Mouse (Mus musculus) kidney, adult 2 months (tissue): Measurements from ENCODE around the gene Gm8369. TPM values are rescaled to one million over a fixed set of nuclear protein-coding genes. Genes with fewer than 3 reads are reported as not detected.
"Not testable (repeated sequence)": the region's sequence is repeated elsewhere in the genome, so short reads cannot be mapped to it uniquely, and the experiment has no call there.

Experiments used
- DNase-seq: peaks from one replicate; pipeline ENCODE4 v3.0.0; 2021
- H3K27ac ChIP-seq: fragments of 200-500 bp; 2 replicates; pipeline ENCODE4 v1.5.1; 2012; ENCODE audit warnings: low read depth, low read length, control low read depth, inconsistent platforms; ENCODE audit not compliant: insufficient read depth
- H3K27me3 ChIP-seq: fragments of 200-500 bp; replicated peaks from 2 replicates; pipeline ENCODE4 v1.6.1; 2012; ENCODE audit warnings: mild to moderate bottlenecking, moderate library complexity, low read length, inconsistent platforms; ENCODE audit not compliant: control insufficient read depth, insufficient read depth
- H3K36me3 ChIP-seq: fragments of 200-500 bp; 2 replicates; pipeline ENCODE4 v1.6.1; 2012; ENCODE audit warnings: mild to moderate bottlenecking, moderate library complexity, low read length, inconsistent platforms; ENCODE audit not compliant: control insufficient read depth, insufficient read depth
- H3K4me1 ChIP-seq: fragments of 200-500 bp; 2 replicates; pipeline ENCODE4 v1.6.1; 2011; ENCODE audit warnings: low read length; ENCODE audit not compliant: control insufficient read depth, insufficient read depth
- H3K4me3 ChIP-seq: fragments of 200-500 bp; 2 replicates; pipeline ENCODE4 v1.5.1; 2011; ENCODE audit warnings: mild to moderate bottlenecking, low read depth, low read length, control low read depth; ENCODE audit not compliant: insufficient read depth
- CTCF ChIP-seq: fragments of 200-500 bp; conservative IDR thresholded peaks from 2 replicates; pipeline ENCODE4 v1.5.1; 2011; ENCODE audit warnings: low read depth, mild to moderate bottlenecking, control low read depth, low read length, moderate library complexity, mixed read lengths; ENCODE audit not compliant: insufficient read depth, insufficient read length
- POLR2A ChIP-seq: fragments of 200-500 bp; IDR thresholded peaks from one replicate; pipeline ENCODE4 v1.6.1; 2011; ENCODE audit warnings: low read depth, low read length, control low read depth
- WGBS: fragments of 180-500 bp; shearing (Covaris S2); methylation state at CpG from one replicate; pipeline ENCODE4 v1.1.7; 2018; 5-methylcytosine and 5-hydroxymethylcytosine counted together
- polyA plus RNA-seq: library from polyadenylated mRNA; depleted of rRNA; stranded (reverse); fragments of >200 nt; gene quantifications from 2 replicates; pipeline ENCODE4 v1.2.3, GENCODE M21; 2012

Gm8369 gene
- polyA plus RNA-seq, 1 experiment, result 3.0 TPM

GRCm38 (mm10) chr19:11492671-11493070 lies 6.9 kb downstream of the Gm8369 start:
- TF ChIP-seq CTCF (no peak), POLR2A (no peak)
- 85% methylated on average over 1 of the region's 1 CpGs for WGBS
- DNase-seq, result no peak
- Histone ChIP-seq H3K27me3 (no peaks in the 10 kb centered on the region), H3K36me3 (no peaks in the 10 kb centered on the region), H3K27ac (no peak overlapping the region), H3K4me3 (no peak overlapping the region), H3K4me1 (no peaks in the 10 kb centered on the region)

- no peak for TF ChIP-seq POLR2A
- no peak for TF ChIP-seq CTCF
- 83% methylated on average over 3 of the region's 3 CpGs for WGBS
- DNase-seq, result no peak
These were observed 8.8 kb downstream of the Gm8369 start for GRCm38 (mm10) chr19:11494519-11494918.

GRCm38 (mm10) chr19:11496361-11496760 lies 10.6 kb downstream of the Gm8369 start:
- Histone ChIP-seq H3K36me3 (no peaks in the 10 kb centered on the region), H3K4me3 (no peak overlapping the region), H3K27me3 (no peaks in the 10 kb centered on the region), H3K27ac (no peak overlapping the region), H3K4me1 (no peaks in the 10 kb centered on the region)
- 79% methylated on average over 6 of the region's 6 CpGs for WGBS
- no peak for DNase-seq
- TF ChIP-seq CTCF (no peak), POLR2A (no peak)

More at GRCm38 (mm10) chr19:11494519-11494918, 8.8 kb downstream of the Gm8369 start:
- Histone ChIP-seq H3K4me3 (no peak overlapping the region), H3K27ac (no peak overlapping the region), H3K27me3 (no peaks in the 10 kb centered on the region), H3K36me3 (no peaks in the 10 kb centered on the region), H3K4me1 (no peaks in the 10 kb centered on the region)

- H3K27ac ChIP-seq, DNase-seq: not testable (repeated sequence)
- 64% methylated on average over 1 of the region's 1 CpGs for WGBS
These were observed 11.6 kb downstream of the Gm8369 start for GRCm38 (mm10) chr19:11497300-11497699.

GRCm38 (mm10) chr19:11500796-11501195 lies 15.1 kb downstream of the Gm8369 start:
- no peaks in the 10 kb centered on the region for H3K27me3 ChIP-seq
- WGBS, result 94% methylated on average over 1 of the region's 1 CpGs
- TF ChIP-seq POLR2A (no peak), CTCF (no peak)
- DNase-seq, result no peak
- H3K36me3 ChIP-seq, result no peaks in the 10 kb centered on the region
- no peaks in the 10 kb centered on the region for H3K4me1 ChIP-seq
- no peak overlapping the region for H3K27ac ChIP-seq
- no peak overlapping the region for H3K4me3 ChIP-seq

More at GRCm38 (mm10) chr19:11497300-11497699, 11.6 kb downstream of the Gm8369 start:
- H3K27me3 ChIP-seq, H3K4me3 ChIP-seq, H3K36me3 ChIP-seq, H3K4me1 ChIP-seq: not testable (repeated sequence)

GRCm38 (mm10) chr19:11501326-11501725 lies 15.6 kb downstream of the Gm8369 start:
- DNase-seq, result no peak
- no peak overlapping the region for H3K4me3 ChIP-seq

GRCm38 (mm10) chr19:11504857-11505256 lies 19.1 kb downstream of the Gm8369 start:
- Histone ChIP-seq H3K27me3 (no peaks in the 10 kb centered on the region), H3K4me3 (no peak overlapping the region), H3K27ac (no peak overlapping the region), H3K36me3 (no peaks in the 10 kb centered on the region), H3K4me1 (no peaks in the 10 kb centered on the region)
- 84% methylated on average over 1 of the region's 1 CpGs for WGBS
- TF ChIP-seq POLR2A (no peak), CTCF (no peak)
- no peak for DNase-seq

More at GRCm38 (mm10) chr19:11501326-11501725, 15.6 kb downstream of the Gm8369 start:
- Histone ChIP-seq H3K27ac (no peak overlapping the region), H3K4me1 (no peaks in the 10 kb centered on the region), H3K36me3 (no peaks in the 10 kb centered on the region), H3K27me3 (no peaks in the 10 kb centered on the region)
- 82% methylated on average over 4 of the region's 4 CpGs for WGBS
- TF ChIP-seq POLR2A (no peak), CTCF (no peak)

GRCm38 (mm10) chr19:11513458-11513857 lies 27.7 kb downstream of the Gm8369 start:
- no peak for TF ChIP-seq CTCF
- TF ChIP-seq POLR2A, result no peak
- 49% methylated on average over 1 of the region's 1 CpGs for WGBS

More at GRCm38 (mm10) chr19:11513458-11513857, 27.7 kb downstream of the Gm8369 start:
- no peaks in the 10 kb centered on the region for H3K36me3 ChIP-seq
- H3K27ac ChIP-seq, result no peak overlapping the region
- no peak overlapping the region for H3K4me3 ChIP-seq
- no peaks in the 10 kb centered on the region for H3K4me1 ChIP-seq
- no peaks in the 10 kb centered on the region for H3K27me3 ChIP-seq
- no peak for DNase-seq
